Mouse (Mus musculus): Measurements from ENCODE around the gene Tbxa2r.
A peak's percentile ranks its signal among the peaks of the same experiment; 100 is the strongest.

The Tbxa2r gene

GRCm38 (mm10) chr10:81342686-81343505, 14.4 kb downstream of the Tbxa2r start, which contains the start of gene Gipc3:
Gene Gipc3 (minus strand): TSS chr10:81343266.
- DNase-seq (ENCODE audit: low spot score in 2 of 2), result no peak

GRCm38 (mm10) chr10:81344421-81345161, 16.1 kb downstream of the Tbxa2r start:
- no peak for DNase-seq (ENCODE audit: low spot score in 2 of 2)

GRCm38 (mm10) chr10:81345162-81345534, 16.6 kb downstream of the Tbxa2r start:
- no peak for DNase-seq (ENCODE audit: low spot score in 2 of 2)

- DNase-seq (ENCODE audit: low spot score in 2 of 2), result peak; percentile 61 to 70
Measured at GRCm38 (mm10) chr10:81346453-81347067, 18.0 kb downstream of the Tbxa2r start.

GRCm38 (mm10) chr10:81349146-81349545, 20.6 kb downstream of the Tbxa2r start:
- peak in 1 of 2 experiments; percentile 53 for DNase-seq (ENCODE audit: low spot score in 2 of 2)

- DNase-seq (ENCODE audit: low spot score in 2 of 2), result no peak
Measured at GRCm38 (mm10) chr10:81349961-81350350, 21.4 kb downstream of the Tbxa2r start.

GRCm38 (mm10) chr10:81350351-81351063, 22.0 kb downstream of the Tbxa2r start, which contains the start of gene Hmg20b:
Gene Hmg20b (minus strand): TSS chr10:81350480.
- peak; percentile 99 to 100 for DNase-seq (ENCODE audit: low spot score in 2 of 2)

GRCm38 (mm10) chr10:81351678-81352291, 23.3 kb downstream of the Tbxa2r start:
- no peak for DNase-seq (ENCODE audit: low spot score in 2 of 2)

- no peak for DNase-seq (ENCODE audit: low spot score in 2 of 2)
Measured at GRCm38 (mm10) chr10:81354738-81355477, 26.4 kb downstream of the Tbxa2r start.

- DNase-seq (ENCODE audit: low spot score in 2 of 2), result no peak
Measured at GRCm38 (mm10) chr10:81355533-81355932, 27.0 kb downstream of the Tbxa2r start.

DNA sequence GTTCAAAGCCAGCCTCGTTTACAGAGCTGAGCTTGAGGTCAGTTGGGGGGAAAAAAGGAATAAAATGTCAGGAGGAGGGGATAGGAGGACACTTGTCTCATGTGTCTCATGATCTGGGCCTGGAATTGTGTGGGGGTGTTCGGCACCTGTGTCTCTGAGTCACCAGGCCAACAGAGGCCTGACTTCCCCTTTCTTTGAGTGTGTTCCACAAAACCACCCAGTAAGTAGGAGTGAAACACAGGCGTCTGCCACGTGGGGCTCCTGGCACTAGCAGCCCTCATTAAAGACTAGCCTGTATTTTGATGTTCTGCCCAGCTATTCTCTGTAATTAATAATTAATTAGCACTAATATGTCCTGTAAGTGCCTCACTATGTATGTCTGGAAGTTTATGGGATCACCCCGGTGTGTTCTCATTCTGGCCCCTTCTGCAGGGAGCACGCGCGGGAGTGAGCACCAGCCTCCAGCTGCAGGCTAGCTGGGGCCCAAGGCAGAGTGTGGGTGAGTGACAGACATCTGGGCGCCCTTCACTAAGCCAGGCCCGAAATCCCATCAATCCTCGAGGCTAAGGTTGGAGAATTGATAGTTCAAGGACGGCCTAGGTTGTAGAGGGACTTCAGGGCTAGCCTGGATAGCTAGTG, 27.9 kb downstream of the Tbxa2r start:
- no peak for DNase-seq (ENCODE audit: low spot score in 2 of 2)

- DNase-seq (ENCODE audit: low spot score in 2 of 2), result peak; percentile 88 to 90
Measured at GRCm38 (mm10) chr10:81356991-81357844, 28.7 kb downstream of the Tbxa2r start, which contains the start of gene Mfsd12. Gene Mfsd12 (plus strand): TSS chr10:81357491.

- DNase-seq (ENCODE audit: low spot score in 2 of 2), result no peak
Measured at GRCm38 (mm10) chr10:81358209-81358608, 29.7 kb downstream of the Tbxa2r start.

DNA sequence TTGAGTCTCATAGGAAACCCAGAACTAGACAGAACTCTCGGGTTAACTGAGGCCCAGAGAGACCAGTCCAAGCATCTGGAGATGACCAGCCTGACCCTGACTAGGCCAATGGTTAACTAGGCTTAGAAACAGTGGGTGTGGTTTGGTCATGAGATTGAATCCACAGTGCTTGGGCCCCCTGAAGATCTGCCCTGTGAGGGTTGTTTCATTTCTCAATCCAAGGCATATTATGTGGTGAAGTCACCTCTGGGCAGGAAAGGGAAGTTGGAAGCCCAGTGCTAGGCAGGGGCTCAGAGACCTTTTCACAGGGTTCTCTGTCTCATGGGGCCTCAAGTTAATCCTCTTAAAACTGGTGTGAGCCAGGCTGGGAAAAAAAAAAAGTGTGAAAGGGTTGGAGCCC, 30.3 kb downstream of the Tbxa2r start:
- DNase-seq (ENCODE audit: low spot score in 2 of 2), result no peak

GRCm38 (mm10) chr10:81360721-81361120, 32.2 kb downstream of the Tbxa2r start:
- no peak for DNase-seq (ENCODE audit: low spot score in 2 of 2)

GRCm38 (mm10) chr10:81362336-81362949, 33.9 kb downstream of the Tbxa2r start:
- no peak for DNase-seq (ENCODE audit: low spot score in 2 of 2)

GRCm38 (mm10) chr10:81363436-81364346, 35.2 kb downstream of the Tbxa2r start:
- DNase-seq (ENCODE audit: low spot score in 2 of 2), result no peak
